In the genomic region with DNA sequence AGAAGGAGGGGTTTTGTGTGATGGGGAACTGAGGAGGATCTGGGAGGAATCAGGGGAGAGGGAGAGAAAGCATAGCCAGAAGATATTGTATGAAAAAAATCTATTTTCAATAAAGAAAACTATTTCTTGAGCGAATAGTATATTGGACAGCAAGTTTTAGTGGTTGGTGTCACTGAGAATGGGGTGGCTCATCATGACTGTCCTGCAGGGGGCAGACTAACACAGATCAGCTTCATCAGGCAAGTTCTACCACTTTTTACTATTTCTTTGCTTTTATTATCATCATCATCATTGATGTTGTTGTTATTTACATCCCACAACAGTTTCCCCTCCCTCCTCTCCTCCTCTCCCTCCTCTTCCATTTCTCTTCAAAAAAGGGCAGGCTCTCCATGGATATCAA, we compare ENCODE assay signal across 9 mouse cellular contexts. TPM values are rescaled to one million over a fixed set of nuclear protein-coding genes. Genes with fewer than 3 reads are reported as not detected.
DNase-seq lines count a peak whose midpoint lies in the region; ATAC-seq and TF ChIP-seq lines count a peak whose summit lies in the region.
"Had no signal": no experiment of that assay in that cellular context is flagged by ENCODE, and none has a peak within 500 bp of the region (broad histone marks: within the 10 kb centered on the region; RNA-seq: fewer than 3 reads in every experiment).

No protein-coding gene starts in this region.

- no peaks in the 10 kb centered on the region for H3K9me3 ChIP-seq in ES-E14 (ENCODE audit: control insufficient read depth, insufficient read depth, low read depth, low read length)
- no peaks in the 10 kb centered on the region for H3K9me3 ChIP-seq in forebrain, embryonic 15.5 days
- H3K9me3 ChIP-seq: limb, embryonic 12.5 days had no signal

- ATAC-seq in forebrain, embryonic 15.5 days (replicated peaks), result no peak
- ATAC-seq in frontal cortex, adult (ENCODE audit: low TSS enrichment), result no peak

- H3K27me3 ChIP-seq in forebrain, embryonic 15.5 days, result no peaks in the 10 kb centered on the region
- H3K27me3 ChIP-seq: limb, embryonic 12.5 days had no signal

- 65% methylated on average over 1 of the region's 1 CpGs for WGBS in lung, adult 2 months
- WGBS in forebrain, embryonic 15.5 days, result 85% methylated on average over 1 of the region's 1 CpGs

- H3K4me3 ChIP-seq in layer of hippocampus, adult 2 months, result no peak overlapping the region
- no peak overlapping the region for H3K4me3 ChIP-seq in ES-E14 (ENCODE audit: insufficient read depth in 1 of 2, low read depth in 1 of 2, low read length in 2 of 2, poor library complexity in 1 of 2, severe bottlenecking in 1 of 2)
- no peak overlapping the region for H3K4me3 ChIP-seq in lung, adult 2 months (replicated peaks; ENCODE audit: extremely low read depth, low read depth, low read length)
- no peak overlapping the region for H3K4me3 ChIP-seq in forebrain, embryonic 15.5 days
- H3K4me3 ChIP-seq: erythroblast, embryonic 14.5 days; limb, embryonic 12.5 days had no signal

- no peak for TF ChIP-seq POLR2A in lung, adult 2 months (IDR thresholded peaks at IDR 0.05; ENCODE audit: borderline replicate concordance, extremely low read depth, low read depth, low read length)

- peak; percentile 88 for TF ChIP-seq CTCF in layer of hippocampus, adult 2 months (conservative IDR thresholded peaks at IDR 0.05)
- peak; percentile 66 for TF ChIP-seq CTCF in lung, adult 2 months (IDR thresholded peaks at IDR 0.05; ENCODE audit: insufficient read depth, low read length)

- no peak overlapping the region for H3K9ac ChIP-seq in ES-E14 (ENCODE audit: insufficient read depth, low read depth, low read length, poor library complexity, severe bottlenecking)
- H3K9ac ChIP-seq in forebrain, embryonic 15.5 days (replicated peaks), result no peak overlapping the region
- H3K9ac ChIP-seq: limb, embryonic 12.5 days had no signal

- in situ Hi-C loops in ES-E14 (cut with MboI; ENCODE audit: low sequenced_read_pairs in 2 of 2, unreplicated experiment in 2 of 2), result loop anchor here in 1 of 2 experiments (25.0 kb wide), 1 partner anchor 162 kb away; a partner anchor contains a TSS

- DNase-seq in layer of hippocampus, adult 2 months (ENCODE audit: low spot score in 2 of 2), result peak in 1 of 2 experiments; percentile 57
- no peak for DNase-seq in layer of hippocampus, adult 9-11 months
- DNase-seq in ES-E14 (ENCODE audit: low read depth, low spot score), result no peak
- peak; percentile 43 for DNase-seq in adrenal gland, postnatal 25 days
- DNase-seq in lung, adult 2 months, result peak; percentile 36

- H3K4me1 ChIP-seq in ES-E14 (ENCODE audit: control insufficient read depth in 2 of 2, insufficient read depth in 2 of 2, low read length in 2 of 2, poor library complexity in 1 of 2), result no peaks in the 10 kb centered on the region
- H3K4me1 ChIP-seq in lung, adult 2 months (ENCODE audit: control insufficient read depth, insufficient read depth, low read length), result no peaks in the 10 kb centered on the region
- no peaks in the 10 kb centered on the region for H3K4me1 ChIP-seq in forebrain, embryonic 15.5 days
- H3K4me1 ChIP-seq: limb, embryonic 12.5 days had no signal

- no peak overlapping the region for H3K4me2 ChIP-seq in forebrain, embryonic 15.5 days (replicated peaks)
- H3K4me2 ChIP-seq: limb, embryonic 12.5 days had no signal

- H3K36me3 ChIP-seq in ES-E14 (ENCODE audit: control insufficient read depth, insufficient read depth, low read length, poor library complexity, severe bottlenecking), result no peaks in the 10 kb centered on the region
- H3K36me3 ChIP-seq in forebrain, embryonic 15.5 days, result no peaks in the 10 kb centered on the region
- H3K36me3 ChIP-seq: limb, embryonic 12.5 days had no signal

- H3K27ac ChIP-seq in layer of hippocampus, adult 2 months, result no peak overlapping the region
- H3K27ac ChIP-seq in ES-E14 (ENCODE audit: insufficient read depth, low read depth, low read length, poor library complexity, severe bottlenecking), result no peak overlapping the region
- H3K27ac ChIP-seq in forebrain, embryonic 15.5 days (replicated peaks), result no peak overlapping the region
- H3K27ac ChIP-seq: limb, embryonic 12.5 days had no signal

TF ChIP-seq in ES-E14, 5 proteins besides CTCF, POLR2A, EP300 and RAD21:
- TF ChIP-seq ZC3H11A (IDR thresholded peaks at IDR 0.05; ENCODE audit: borderline replicate concordance, low read depth, low read length), result peak; percentile 61; the same call in 1 of the 2 replicates
- TF ChIP-seq ZNF384 (IDR thresholded peaks at IDR 0.05; ENCODE audit: low read depth, low read length), result no peak
- no peak for TF ChIP-seq HCFC1 (IDR thresholded peaks at IDR 0.05; ENCODE audit: borderline replicate concordance, insufficient read depth, low read length)

RNA-seq across cellular contexts. Expression of a gene that starts 34.7 kb away (rescaled TPM):
- total RNA-seq in layer of hippocampus, adult 2 months (2021), result 10 to 100 TPM; 52.2 to 53.0 TPM
- 27.9 and 38.0 TPM in 2 replicates for total RNA-seq in ES-E14 (2012; rRNA removed)
- total RNA-seq in adrenal gland, postnatal 25 days (2021), result 39.9 and 50.1 TPM in 2 replicates
- 11.8 and 13.7 TPM in 2 replicates for polyA plus RNA-seq in lung, adult 2 months (2012; rRNA removed)
- polyA plus RNA-seq in forebrain, embryonic 15.5 days (2015; fragmentation: Nextera tagmentation; extraction: Ambion mirVana), result 68.6 and 71.1 TPM in 2 replicates

Comparison
In these comparisons a context has a peak if more than half of its experiments do, and no peak if none do; other contexts are left out.
1. DNase-seq: peak in adrenal gland, postnatal 25 days (single experiment) and lung, adult 2 months (single experiment); none in layer of hippocampus, adult 9-11 months (single experiment) and ES-E14 (single experiment).